Mouse (Mus musculus): ENCODE measurements around the gene Apol7b.

Apol7b gene

DNA sequence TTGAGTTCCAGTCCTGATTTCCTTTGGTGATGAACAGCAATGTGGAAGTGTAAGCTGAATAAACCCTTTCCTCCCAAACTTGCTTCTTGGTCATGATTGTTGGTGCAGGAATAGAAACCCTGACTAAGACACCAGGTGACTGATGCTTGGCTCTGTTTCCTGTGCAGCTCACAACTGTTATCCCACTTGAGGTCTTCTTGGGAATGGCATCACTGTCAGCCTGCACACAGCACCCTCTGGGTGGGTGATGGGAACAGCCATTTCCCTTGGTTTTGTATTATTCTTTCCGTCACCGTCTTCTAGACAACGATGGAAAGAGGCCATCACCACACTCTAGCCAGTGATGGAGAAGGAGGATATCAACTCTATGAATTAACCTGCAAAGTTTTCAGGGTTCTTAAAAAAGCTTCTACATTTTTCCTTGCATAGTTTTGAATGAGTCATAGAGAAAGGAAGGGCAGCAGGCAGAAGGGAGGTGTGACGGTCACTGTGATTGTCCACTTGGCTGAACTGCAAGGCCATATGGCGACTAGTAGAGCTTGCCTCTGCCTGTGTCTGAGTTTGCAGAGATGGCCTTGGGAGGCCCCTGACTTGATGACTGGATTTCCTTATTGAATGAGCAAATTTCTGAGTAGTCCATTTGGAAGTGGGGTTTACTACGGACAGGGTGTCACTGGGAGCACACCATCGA is 62.8 kb downstream of the Apol7b start:
- peak; percentile 48 for DNase-seq

DNA sequence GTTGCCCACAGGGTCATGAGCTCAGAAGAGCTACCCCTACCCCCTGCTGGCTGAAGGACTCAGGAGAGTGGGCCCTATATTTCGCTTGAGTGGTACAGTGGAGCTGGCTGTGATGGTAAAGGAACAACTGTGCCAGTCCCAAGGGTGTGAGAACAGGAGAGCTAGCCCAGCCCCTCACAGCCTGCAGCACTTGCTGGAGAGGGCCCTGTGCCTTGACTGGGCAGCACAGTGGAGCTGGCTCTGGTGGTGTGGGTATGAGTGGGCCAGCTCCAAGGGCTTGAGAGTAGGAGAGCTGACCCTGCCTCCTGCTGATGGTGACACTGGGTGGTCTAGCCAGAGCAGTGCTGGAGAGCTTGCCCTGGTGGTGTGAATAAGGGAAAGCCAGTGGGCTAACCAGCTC is 64.4 kb downstream of the Apol7b start:
- DNase-seq = no peak

DNA sequence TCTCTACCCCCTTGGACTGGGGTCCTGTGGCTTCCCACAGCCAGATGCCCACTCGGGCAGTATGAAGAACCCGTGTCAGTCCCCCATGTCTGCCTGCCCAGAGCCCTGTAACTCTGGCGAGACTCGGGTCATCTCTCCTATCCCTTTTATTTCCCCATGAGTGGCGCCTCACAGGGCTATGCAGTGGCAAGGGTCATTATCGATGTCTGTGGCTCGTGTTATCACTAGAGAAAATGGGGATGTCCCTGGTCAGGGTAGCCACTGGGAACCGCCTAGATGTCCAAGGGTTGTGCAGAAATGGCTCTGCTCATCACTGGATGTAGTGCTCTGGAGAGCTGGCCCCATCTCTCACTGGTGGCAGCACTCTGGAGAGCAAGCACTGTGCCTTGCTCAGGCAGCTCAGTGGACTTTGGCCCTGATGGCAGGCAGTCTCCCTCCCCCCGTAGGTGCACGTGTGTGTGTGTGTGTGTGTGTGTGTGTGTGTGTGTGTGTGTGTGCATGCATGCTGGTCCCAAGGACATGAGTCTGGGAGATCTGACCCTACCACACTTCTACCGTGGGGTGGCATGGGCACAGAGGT is 64.9 kb downstream of the Apol7b start:
- no peak for DNase-seq

DNA sequence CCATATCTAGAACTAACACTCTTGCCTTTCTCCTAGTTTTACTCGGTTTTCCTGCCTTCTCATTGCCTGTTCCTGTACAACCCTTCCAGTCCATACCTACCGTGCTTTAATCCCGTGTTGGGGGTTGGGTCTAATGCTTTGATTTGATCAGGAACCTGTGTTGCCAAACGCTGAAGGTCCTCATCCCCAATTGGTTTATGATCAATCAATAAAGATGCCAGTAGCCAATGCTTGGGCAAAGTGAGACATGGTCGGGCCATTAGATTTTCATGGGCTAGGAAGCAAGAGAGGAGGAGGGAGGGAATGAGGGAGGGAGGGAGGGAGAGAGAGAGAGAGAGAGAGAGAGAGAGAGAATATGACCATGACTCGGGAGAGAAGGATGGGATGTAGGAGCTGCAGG is 65.8 kb downstream of the Apol7b start:
- DNase-seq = no peak

DNA sequence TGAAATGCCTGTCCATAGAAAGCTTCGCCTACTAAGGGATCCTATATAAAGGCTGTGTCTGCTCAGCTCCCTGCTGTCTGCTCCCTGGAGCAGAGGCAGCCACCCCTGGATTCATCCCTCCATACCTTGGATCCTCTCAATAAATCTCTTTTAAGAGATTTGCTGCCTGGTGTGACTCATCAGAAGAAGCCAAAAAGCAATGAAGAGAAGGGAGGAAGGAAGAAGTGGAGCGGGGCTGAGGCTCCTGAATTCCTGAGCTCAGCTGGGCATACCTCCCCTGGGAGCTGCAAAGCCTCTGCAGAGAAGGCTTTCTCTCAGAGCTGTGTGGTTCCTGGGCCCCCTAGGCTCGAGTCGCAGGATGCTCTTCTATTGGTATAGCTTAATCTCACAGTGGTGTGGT is 67.4 kb downstream of the Apol7b start:
- no peak for DNase-seq

DNA sequence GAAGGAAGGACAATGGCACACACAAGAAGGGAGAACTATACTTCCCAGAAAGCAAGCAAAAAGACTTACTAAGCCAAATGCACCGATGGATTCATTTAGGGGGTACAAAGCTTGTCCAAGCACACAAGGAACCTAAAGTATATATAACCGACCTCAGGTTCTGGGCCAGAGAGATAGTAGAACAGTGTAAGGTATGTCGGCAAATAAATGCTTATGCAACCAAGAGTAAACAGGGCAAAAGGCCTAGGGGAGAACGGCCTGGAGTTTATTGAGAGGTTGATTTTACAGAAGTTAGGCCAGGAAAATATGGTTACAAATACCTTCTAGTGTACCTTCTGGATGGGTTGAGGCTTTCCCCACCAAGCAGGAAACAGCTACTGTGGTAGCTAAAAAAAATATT is 69.9 kb downstream of the Apol7b start:
- DNase-seq = no peak

DNA sequence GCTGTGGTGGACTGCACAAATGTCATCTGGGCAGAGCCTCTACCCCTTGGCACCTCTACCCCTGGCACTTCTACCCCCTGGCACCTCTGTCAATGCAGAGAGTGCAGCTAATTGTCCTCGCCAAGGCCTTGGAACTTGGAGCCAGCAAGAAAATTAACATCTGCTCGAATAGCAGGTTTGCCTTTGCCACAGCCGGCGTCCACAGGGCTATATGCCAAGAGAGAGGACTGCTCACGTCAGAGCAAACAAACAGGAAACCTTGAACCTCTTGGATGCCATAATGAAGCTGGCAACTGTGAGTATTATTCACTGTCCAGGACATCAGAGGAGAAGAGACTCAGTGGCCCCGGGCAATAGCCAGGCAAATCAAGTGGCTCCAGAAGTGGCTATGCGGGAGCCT is 70.4 kb downstream of the Apol7b start:
- DNase-seq = no peak
